Mouse (Mus musculus): ENCODE results near the gene Rabl3.

The Rabl3 gene

GRCm38 (mm10) chr16:37539611-37540580, at the start of gene Rabl3, which contains the start of gene Gtf2e1:
Gene Rabl3 (plus strand): TSS chr16:37539885.
Gene Gtf2e1 (minus strand): TSS chr16:37539789.
- CTCF ChIA-PET = no interaction called here

DNA sequence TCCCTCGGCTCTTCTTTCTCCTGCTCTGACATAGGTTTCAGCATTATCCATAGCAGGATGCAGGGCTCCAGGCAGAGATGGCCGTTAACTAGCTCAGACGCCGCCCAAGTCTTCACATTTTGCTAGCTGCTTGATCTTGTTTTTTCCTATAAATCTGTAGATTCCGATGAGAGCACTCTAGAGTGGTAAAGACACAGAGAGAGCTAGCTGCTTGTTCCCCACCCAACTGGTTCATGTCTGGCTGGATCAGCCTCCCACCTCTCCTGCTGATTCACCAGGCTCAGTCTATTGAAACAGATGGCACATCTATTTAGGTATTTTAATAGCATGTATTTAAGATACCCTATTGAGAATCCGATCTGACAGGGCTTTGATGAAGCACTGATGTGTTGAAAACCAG, 44.7 kb upstream of the Rabl3 start:
- CTCF ChIA-PET = no interaction called here

DNA sequence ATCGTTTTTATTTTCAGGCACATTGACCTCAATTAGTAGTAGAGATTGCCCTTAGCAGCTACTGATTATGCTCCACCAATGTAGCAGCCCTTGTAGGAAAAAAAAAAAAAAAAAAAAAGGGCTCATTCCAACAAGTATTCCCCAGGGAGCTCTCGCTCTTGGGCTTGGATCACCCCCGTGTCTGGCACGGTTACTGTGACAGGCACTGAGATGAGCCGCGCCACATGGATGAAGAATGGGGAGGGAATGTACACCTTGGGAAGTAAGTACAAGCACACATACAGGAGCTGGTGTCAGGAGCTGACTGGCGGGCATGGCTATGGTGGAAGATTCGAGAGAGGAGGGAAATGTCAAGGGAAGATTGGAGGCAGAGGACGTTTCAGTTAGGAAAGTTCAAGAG, 41.1 kb upstream of the Rabl3 start:
- CTCF ChIA-PET = no interaction called here

GRCm38 (mm10) chr16:37504517-37504916, 35.2 kb upstream of the Rabl3 start:
- CTCF ChIA-PET = no interaction called here

GRCm38 (mm10) chr16:37506751-37507150, 32.9 kb upstream of the Rabl3 start:
- CTCF ChIA-PET = no interaction called here

DNA sequence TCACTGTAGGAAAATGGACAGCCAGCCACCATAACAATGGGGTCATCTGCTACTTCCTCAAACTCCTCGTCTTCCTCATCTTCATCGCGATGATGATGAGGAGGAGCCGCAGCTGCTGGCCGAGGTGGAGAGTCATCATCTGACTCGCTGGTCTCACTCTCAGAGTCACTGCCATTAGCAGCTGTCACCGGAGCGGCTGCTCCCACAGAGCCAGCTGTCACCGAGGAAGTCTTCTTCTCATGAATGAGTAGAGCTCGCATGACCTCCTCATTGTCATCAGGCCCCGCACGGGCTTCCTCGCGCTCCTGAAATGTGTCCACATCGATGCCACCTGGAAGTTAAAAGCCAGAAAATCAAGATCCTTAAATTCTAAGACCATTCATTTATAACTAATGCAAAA, 28.2 kb upstream of the Rabl3 start:
- CTCF ChIA-PET = no interaction called here

- CTCF ChIA-PET = no interaction called here
Observed at GRCm38 (mm10) chr16:37514644-37515043, 25.0 kb upstream of the Rabl3 start.

- CTCF ChIA-PET = no interaction called here
Observed at GRCm38 (mm10) chr16:37516376-37516993, 23.2 kb upstream of the Rabl3 start.

- CTCF ChIA-PET = no interaction called here
Observed at GRCm38 (mm10) chr16:37517596-37518211, 22.0 kb upstream of the Rabl3 start.

DNA sequence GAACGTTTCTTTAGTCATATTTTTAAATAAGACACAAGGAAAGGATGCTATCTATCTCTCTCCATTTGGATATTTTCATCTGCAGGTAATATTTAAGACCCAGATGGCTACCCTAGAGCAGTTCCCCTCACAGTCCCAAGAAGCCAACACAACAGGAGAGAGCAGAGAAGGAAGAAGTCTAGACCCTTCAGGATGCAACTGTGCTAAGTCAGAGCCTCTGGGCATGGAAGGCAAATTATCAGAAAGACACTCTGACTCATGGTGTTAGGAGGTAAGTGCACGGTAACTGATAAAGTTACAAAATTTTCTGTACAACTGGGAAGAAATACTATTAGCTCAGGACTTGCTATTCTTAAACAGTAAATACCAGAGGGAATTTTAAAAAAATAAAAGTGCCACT, 21.0 kb upstream of the Rabl3 start:
- CTCF ChIA-PET = no interaction called here

GRCm38 (mm10) chr16:37519721-37520120, 20.0 kb upstream of the Rabl3 start:
- CTCF ChIA-PET = no interaction called here

- CTCF ChIA-PET = no interaction called here
Observed at GRCm38 (mm10) chr16:37520190-37521040, 19.3 kb upstream of the Rabl3 start.

DNA sequence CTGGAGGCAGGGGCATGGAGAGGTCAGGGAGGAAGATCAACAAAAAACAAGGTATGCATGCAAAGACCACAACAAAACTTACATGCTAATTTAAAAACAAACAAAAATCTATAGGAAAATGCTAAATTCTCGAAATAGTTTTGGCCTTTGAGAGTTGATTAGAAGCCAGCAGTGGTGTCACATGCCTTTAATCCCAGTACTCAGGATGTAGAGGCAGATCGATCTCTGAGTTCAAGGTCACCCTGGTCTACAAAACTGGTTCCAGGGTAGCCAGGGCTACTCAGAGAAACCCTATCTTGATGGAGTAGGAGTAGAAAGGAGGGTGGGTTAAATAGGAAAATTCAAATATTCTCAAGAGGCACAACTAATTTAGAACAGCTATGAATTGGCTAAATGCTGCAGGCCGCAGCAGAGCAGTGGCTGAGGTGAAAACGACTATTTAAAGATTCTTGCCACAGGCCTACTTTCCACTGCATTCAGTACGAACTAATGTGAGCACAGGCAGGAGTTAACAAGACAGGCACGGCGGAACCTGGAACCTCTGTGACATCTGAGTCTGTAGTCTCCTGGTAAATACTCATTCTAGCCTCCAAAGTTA, 17.5 kb upstream of the Rabl3 start:
- CTCF ChIA-PET = no interaction called here

DNA sequence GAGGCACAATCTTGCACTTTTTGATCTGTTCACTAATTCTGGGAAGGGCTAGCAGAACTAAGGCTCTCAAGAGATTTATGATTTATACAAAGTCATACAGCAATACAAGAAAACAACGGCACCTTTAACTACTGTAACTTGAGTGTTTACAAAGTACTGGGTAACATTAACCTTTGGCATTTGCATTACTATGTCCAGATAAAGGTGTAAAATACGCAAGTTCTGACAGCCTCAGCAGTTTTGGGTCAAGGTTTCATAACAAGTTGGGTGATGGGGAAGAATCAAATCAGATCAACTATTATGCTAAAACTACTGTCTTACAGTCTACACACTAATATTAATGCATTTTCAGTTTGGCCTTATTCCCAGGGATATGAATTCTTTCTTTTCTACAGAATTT, 14.6 kb upstream of the Rabl3 start:
- CTCF ChIA-PET = interaction anchor here (0.5 kb wide), 1 partner anchor 207 kb away, joined by 3 read pairs; no protein-coding TSS in a partner anchor

GRCm38 (mm10) chr16:37526688-37527223, 12.9 kb upstream of the Rabl3 start:
- CTCF ChIA-PET = interaction anchor here (0.6 kb wide), 1 partner anchor 142 kb away, joined by 9 read pairs; no protein-coding TSS in a partner anchor

DNA sequence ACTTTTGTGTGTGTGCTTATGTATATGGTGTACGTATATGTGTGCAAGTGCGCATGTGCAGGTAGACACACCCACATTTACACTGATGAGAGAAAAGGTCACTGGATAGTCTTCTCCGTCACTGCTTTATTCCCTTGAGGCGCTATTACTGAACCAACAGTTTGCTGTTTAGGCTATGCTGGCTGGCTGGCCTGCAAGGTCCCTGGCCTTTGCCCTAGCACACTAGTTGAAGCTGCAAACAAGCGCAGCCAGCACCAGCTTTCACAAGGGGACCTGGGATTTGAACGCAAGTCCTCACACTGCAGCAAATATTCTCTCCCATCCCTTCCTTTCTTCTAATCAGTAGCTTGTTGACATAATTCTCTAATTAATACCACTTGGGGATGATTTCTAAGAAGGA, 9.5 kb upstream of the Rabl3 start:
- CTCF ChIA-PET = interaction anchor here (0.7 to 1.1 kb wide), 2 partner anchors 25 to 1033 kb away, joined by 3 to 10 read pairs; no protein-coding TSS in a partner anchor

- CTCF ChIA-PET = interaction anchor here (0.7 kb wide), 1 partner anchor 56 kb away, joined by 9 read pairs; no protein-coding TSS in a partner anchor
Observed at GRCm38 (mm10) chr16:37532046-37532445, 7.6 kb upstream of the Rabl3 start.

DNA sequence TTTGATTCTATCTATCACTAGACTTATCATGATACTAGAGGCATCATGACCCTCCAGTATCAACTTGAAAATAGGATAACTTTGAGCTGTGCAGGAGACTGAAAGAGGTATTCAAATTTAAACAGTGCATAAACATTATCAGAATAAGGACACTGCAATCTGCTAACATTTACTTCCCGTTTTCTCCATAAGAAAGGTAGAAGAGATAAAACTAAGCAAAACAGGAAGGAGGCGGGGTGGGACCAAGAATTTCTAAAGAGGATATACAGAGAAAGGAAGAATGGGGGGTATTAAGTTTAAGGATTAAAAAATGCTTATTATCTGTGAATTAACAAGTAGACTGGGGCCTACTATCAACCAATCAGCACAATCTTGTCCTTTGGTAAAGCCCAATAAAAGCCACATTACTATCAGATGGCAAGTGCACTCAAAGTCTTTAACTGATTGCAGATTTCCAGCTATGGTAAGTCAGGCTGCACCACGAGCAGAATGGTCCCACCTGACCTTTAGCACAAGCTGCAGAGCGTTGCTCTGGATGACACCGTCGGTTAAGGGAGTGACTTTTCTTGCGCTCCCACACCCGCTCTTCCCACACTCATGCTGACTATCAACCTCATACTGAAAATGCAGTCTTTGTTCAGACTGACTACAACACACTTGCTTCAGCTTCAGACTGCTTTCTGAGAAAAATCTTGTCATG, 6.2 kb upstream of the Rabl3 start:
- CTCF ChIA-PET = no interaction called here

- CTCF ChIA-PET = no interaction called here
Observed at GRCm38 (mm10) chr16:37539240-37539610, 460 bp upstream of the Rabl3 start.

DNA sequence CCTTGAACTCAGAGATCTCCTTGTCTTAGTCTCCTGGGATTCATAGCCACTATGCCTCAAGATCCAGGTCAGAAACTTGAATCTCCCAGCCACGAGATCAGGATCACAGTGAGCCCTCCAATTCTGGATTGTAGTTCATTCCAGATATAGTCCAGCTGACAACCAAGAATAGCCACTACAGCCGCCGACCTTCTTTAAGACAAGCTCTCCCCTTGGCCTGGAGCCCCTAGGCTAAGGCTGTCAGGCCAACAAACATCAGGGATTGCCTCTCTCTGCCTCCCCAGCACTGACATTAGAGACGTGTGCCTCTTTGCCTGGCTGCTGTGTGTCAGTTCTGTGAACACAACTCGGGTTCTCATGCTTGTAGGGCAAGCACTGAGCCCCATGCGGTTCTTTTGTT, 1.1 kb downstream of the Rabl3 start:
- CTCF ChIA-PET = no interaction called here

All from spleen, embryonic (tissue).